Mouse (Mus musculus) myocyte (in vitro differentiated cells): ENCODE data around the gene Igsf8. TPM values are rescaled to one million over a fixed set of nuclear protein-coding genes. Genes with fewer than 3 reads are reported as not detected.

Source experiments
- H3K27me3 ChIP-seq: one replicate; pipeline ENCODE4 v1.6.1; 2011; ENCODE audit not compliant: control insufficient read depth, insufficient read depth, insufficient read length
- H3K36me3 ChIP-seq: one replicate; pipeline ENCODE4 v1.6.1; 2011; ENCODE audit not compliant: control insufficient read depth, insufficient read depth
- H3K4me2 ChIP-seq: one replicate; pipeline ENCODE4 v1.6.1; 2011; ENCODE audit warnings: low read depth, control low read depth
- H3K4me3 ChIP-seq: one replicate; pipeline ENCODE4 v1.5.1; 2011; ENCODE audit warnings: mild to moderate bottlenecking, control low read depth, moderate library complexity
- H3K79me2 ChIP-seq: one replicate; pipeline ENCODE4 v1.6.1; 2011; ENCODE audit not compliant: control insufficient read depth, insufficient read depth
- H3ac ChIP-seq: one replicate; pipeline ENCODE4 v1.6.1; 2011; ENCODE audit not compliant: control insufficient read depth, insufficient read length
- CEBPB ChIP-seq: IDR thresholded peaks from 2 replicates; pipeline ENCODE4 v1.6.1; 2011; ENCODE audit warnings: mild to moderate bottlenecking, moderate library complexity; ENCODE audit not compliant: poor library complexity, insufficient read depth, severe bottlenecking
- E2F4 ChIP-seq: IDR thresholded peaks from one replicate; pipeline ENCODE4 v1.6.1; 2011; ENCODE audit warnings: mild to moderate bottlenecking, control low read depth, moderate library complexity; ENCODE audit not compliant: insufficient read depth
- MAX ChIP-seq: IDR thresholded peaks from one replicate; pipeline ENCODE4 v1.6.1; 2011; ENCODE audit warnings: low read depth, mild to moderate bottlenecking, control low read depth
- MYOD1 ChIP-seq, 3 experiments: IDR thresholded peaks; one replicate each; pipeline ENCODE4 v1.6.1; 2011; ENCODE audit warnings: control low read depth in 2 of 3, low read depth in 2 of 3, mild to moderate bottlenecking in 2 of 3, moderate library complexity in 1 of 3; ENCODE audit not compliant: insufficient read length in 2 of 3, control insufficient read depth in 1 of 3
- MYOG ChIP-seq, 3 experiments: IDR thresholded peaks; one replicate each; pipeline ENCODE4 v1.6.1; 2011; ENCODE audit warnings: control low read depth in 2 of 3, low read depth in 2 of 3, mild to moderate bottlenecking in 2 of 3; ENCODE audit not compliant: insufficient read length in 2 of 3, control insufficient read depth in 1 of 3, insufficient read depth in 1 of 3
- POLR2A ChIP-seq: IDR thresholded peaks from one replicate; pipeline ENCODE4 v1.6.1; 2011; ENCODE audit warnings: low read depth, mild to moderate bottlenecking, control low read depth, moderate library complexity; ENCODE audit not compliant: insufficient read length
- POLR2AphosphoS2 ChIP-seq: IDR thresholded peaks from one replicate; pipeline ENCODE4 v1.6.1; 2011; ENCODE audit warnings: low read depth, control low read depth; ENCODE audit not compliant: insufficient read length
- REST ChIP-seq: IDR thresholded peaks from one replicate; pipeline ENCODE4 v1.6.1; 2011; ENCODE audit warnings: mild to moderate bottlenecking, control low read depth, moderate library complexity; ENCODE audit not compliant: insufficient read depth, insufficient read length
- SRF ChIP-seq: IDR thresholded peaks from one replicate; pipeline ENCODE4 v1.6.1; 2011; ENCODE audit warnings: low read depth; ENCODE audit not compliant: control insufficient read depth, insufficient read length
- TCF12 ChIP-seq: IDR thresholded peaks from one replicate; pipeline ENCODE4 v1.6.1; 2011; ENCODE audit warnings: mild to moderate bottlenecking, control low read depth; ENCODE audit not compliant: poor library complexity, insufficient read depth, severe bottlenecking
- TCF3 ChIP-seq: IDR thresholded peaks from one replicate; pipeline ENCODE4 v1.6.1; 2011; ENCODE audit warnings: low read depth, control low read depth; ENCODE audit not compliant: insufficient read length
- USF1 ChIP-seq: IDR thresholded peaks from one replicate; pipeline ENCODE4 v1.6.1; 2011; ENCODE audit warnings: low read depth, mild to moderate bottlenecking, control low read depth, moderate library complexity
- polyA plus RNA-seq: library from polyadenylated mRNA; unstranded; fragments of >200 nt; fragmentation: generic; extraction: Trizol; gene quantifications from one replicate; pipeline ENCODE4 v1.2.1, GENCODE M21; 2012; ENCODE audit warnings: missing spikeins

Igsf8 gene
- polyA plus RNA-seq: 79.7 TPM

- Histone ChIP-seq H3ac (no peak within 1 kb of the TSS), H3K36me3 (no peaks in the 10 kb centered on the region), H3K4me3 (no peak within 1 kb of the TSS), H3K79me2 (no peaks in the 10 kb centered on the region), H3K27me3 (no peaks in the 10 kb centered on the region), H3K4me2 (peak within 1 kb of the TSS; percentile 30)
- TF ChIP-seq POLR2A (no peak), E2F4 (no peak), USF1 (no peak), POLR2AphosphoS2 (no peak), SRF (no peak), REST (no peak), TCF3 (no peak), MYOG (IDR thresholded peaks at IDR 0.05; ENCODE audit: control insufficient read depth in 1 of 3, insufficient read depth in 1 of 3, insufficient read length in 2 of 3, low read depth in 2 of 3) (no peak)
Observed at GRCm38 (mm10) chr1:172261477-172262078, at the start of gene Igsf8. TSS of gene Igsf8 (plus strand) at chr1:172261641.

- Histone ChIP-seq H3ac (no peak overlapping the region), H3K4me3 (no peak overlapping the region), H3K36me3 (no peaks in the 10 kb centered on the region), H3K4me2 (no peak overlapping the region), H3K79me2 (no peaks in the 10 kb centered on the region), H3K27me3 (no peaks in the 10 kb centered on the region)
- TF ChIP-seq TCF12 (no peak), POLR2A (no peak), MYOG (IDR thresholded peaks at IDR 0.05; ENCODE audit: control insufficient read depth in 1 of 3, insufficient read depth in 1 of 3, insufficient read length in 2 of 3, low read depth in 2 of 3) (no peak), USF1 (no peak), POLR2AphosphoS2 (no peak), TCF3 (no peak), MAX (no peak), SRF (no peak), MYOD1 (IDR thresholded peaks at IDR 0.05; ENCODE audit: control insufficient read depth in 1 of 3, insufficient read length in 2 of 3, low read depth in 2 of 3) (no peak), REST (no peak), CEBPB (no peak), E2F4 (no peak)
Observed at GRCm38 (mm10) chr1:172212776-172213175, 48.7 kb upstream of the Igsf8 start.

- no peaks in the 10 kb centered on the region for H3K36me3 ChIP-seq
- H3K27me3 ChIP-seq: no peaks in the 10 kb centered on the region
- no peak overlapping the region for H3ac ChIP-seq
- H3K4me2 ChIP-seq: no peak overlapping the region
- H3K79me2 ChIP-seq: no peaks in the 10 kb centered on the region
- H3K4me3 ChIP-seq: no peak overlapping the region
- TF ChIP-seq POLR2AphosphoS2 (no peak), TCF12 (no peak), MAX (no peak), USF1 (no peak), TCF3 (no peak), E2F4 (no peak), MYOD1 (IDR thresholded peaks at IDR 0.05; ENCODE audit: control insufficient read depth in 1 of 3, insufficient read length in 2 of 3, low read depth in 2 of 3) (no peak), MYOG (IDR thresholded peaks at IDR 0.05; ENCODE audit: control insufficient read depth in 1 of 3, insufficient read depth in 1 of 3, insufficient read length in 2 of 3, low read depth in 2 of 3) (no peak), CEBPB (no peak), POLR2A (no peak), REST (no peak)
Observed at GRCm38 (mm10) chr1:172213771-172214170, 47.7 kb upstream of the Igsf8 start.

GRCm38 (mm10) chr1:172214748-172215147 lies 46.7 kb upstream of the Igsf8 start:
- H3K4me2 ChIP-seq: no peak overlapping the region
- H3K36me3 ChIP-seq: no peaks in the 10 kb centered on the region
- no peaks in the 10 kb centered on the region for H3K27me3 ChIP-seq
- no peak overlapping the region for H3K4me3 ChIP-seq
- TF ChIP-seq POLR2AphosphoS2: no peak
- no peak for TF ChIP-seq MYOD1 (IDR thresholded peaks at IDR 0.05; ENCODE audit: control insufficient read depth in 1 of 3, insufficient read length in 2 of 3, low read depth in 2 of 3)
- TF ChIP-seq TCF3: no peak
- no peak for TF ChIP-seq CEBPB
- TF ChIP-seq E2F4: no peak
- TF ChIP-seq POLR2A: no peak
- TF ChIP-seq MYOG (IDR thresholded peaks at IDR 0.05; ENCODE audit: control insufficient read depth in 1 of 3, insufficient read depth in 1 of 3, insufficient read length in 2 of 3, low read depth in 2 of 3): no peak
- no peak for TF ChIP-seq TCF12
- no peak for TF ChIP-seq SRF
- no peak for TF ChIP-seq USF1
- no peak for TF ChIP-seq REST
- TF ChIP-seq MAX: no peak
- H3ac ChIP-seq: no peak overlapping the region
- H3K79me2 ChIP-seq: no peaks in the 10 kb centered on the region
